Mouse (Mus musculus) embryo, embryonic 9.5 days (tissue): Measurements from ENCODE around the gene Ephb1.
A peak's percentile ranks its signal among the peaks of the same experiment; 100 is the strongest.

Source experiments
- DNase-seq: peaks from one replicate; pipeline ENCODE4 v3.0.0-alpha.2; 2017; ENCODE audit errors: extremely low spot score

Gene Ephb1

DNA sequence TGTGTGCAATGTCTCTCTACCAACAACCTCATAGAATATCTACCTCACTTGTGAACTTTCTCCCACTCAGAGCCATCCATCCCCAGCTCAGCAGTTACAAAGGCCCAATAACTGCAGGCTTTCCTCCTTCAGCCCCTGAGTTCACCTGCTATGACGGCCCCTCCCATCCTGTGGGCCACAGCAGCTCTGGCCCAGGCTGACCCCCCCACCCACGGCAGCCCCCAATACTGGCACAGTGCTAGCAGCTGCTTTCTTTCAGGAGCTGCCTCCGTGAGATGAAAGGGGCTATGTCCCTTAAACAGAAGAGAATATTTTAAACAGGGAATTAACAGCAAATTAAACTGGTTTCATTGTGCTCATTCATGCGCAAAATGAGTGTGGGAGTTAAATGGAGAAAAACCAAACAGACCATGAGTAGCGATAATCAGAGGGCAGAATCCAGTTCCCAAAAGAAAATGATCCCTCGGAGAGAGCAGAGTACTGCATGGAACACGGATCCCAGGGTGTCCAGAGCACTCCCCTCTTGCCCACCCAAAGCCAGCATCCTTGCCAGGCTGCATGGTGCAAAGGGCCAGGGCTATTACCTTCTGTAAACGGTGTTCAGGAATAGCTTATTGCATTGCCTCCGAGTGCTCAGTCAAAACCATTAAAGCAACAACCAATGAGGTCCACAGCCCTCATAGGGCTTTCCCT lies 105.2 kb downstream of the Ephb1 start:
- no peak for DNase-seq

DNA sequence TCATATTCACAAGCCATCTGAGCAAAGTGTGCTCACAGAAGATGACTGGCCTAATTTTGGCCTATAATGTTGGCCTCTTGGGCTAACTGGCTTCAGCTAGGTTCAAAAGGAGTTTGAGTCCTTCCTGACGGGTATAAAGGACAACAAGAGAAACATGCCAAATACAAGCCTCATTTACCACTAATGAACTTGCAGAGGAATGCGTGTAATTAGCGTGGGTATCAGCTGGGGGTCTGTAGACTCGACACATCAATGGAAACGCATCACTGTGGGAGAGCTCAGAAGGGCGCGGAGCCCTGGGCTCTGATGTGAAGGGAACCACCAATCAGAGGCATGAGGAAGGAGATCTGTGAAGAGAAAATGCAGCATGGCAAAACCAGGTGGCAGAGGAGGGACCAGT lies 108.9 kb downstream of the Ephb1 start:
- DNase-seq, result no peak

DNA sequence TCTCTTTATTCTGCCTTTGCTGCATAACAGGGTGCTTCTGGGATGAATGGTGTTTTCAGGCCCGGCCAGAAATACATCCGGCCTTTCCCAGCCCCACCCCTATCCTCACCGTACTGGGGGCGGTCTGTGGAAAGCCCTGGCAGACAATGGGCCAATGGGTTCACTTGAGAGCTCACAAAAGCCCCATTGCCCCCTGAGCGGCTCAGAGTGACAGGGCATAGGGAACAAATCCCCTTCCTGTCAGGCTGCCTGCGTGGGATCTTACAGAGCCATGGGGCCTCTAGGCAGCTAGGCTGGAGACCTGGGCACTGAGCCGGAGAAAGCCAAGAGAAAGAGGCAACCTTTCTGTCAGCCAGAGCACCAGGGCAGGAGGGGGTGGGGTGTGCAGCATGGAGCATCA lies 111.2 kb downstream of the Ephb1 start:
- DNase-seq, result no peak

DNA sequence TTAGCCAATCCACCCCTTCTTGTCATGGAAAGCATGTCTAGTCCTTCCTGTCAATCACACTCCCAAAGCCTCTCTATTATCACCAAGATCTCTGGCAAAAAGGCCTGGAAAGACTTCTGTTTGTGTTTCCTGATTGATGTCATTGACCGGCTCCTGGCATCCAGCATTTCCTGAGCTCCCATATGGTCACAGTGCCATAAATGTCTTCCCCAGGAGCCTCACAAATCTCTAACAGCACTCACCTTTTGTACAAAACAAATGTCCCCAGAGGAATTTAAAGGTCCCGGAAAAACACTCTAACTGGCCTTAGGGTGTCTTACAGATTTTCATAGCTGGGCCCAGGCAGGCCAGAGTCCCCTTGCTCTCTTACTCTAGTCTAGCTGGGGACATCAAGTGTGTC lies 112.9 kb downstream of the Ephb1 start:
- no peak for DNase-seq

DNA sequence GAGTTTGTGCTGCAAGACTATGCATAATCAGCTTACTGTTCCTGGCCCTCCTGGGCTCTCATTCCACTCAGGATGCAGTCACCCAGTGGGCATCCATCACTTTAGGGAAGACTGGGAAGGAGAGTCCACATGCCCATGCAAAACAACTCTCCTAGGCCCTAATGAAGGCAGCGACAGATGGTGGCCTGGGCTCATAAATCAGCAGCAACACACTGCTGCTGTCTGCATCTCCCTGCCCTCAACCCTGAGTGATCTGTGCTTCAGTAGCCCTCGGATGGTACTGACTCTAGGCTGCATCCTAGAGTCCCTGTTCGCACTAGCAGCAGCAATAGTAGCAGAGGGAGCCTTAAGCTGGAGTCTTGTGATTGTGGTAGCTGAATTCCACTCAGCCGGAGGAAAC lies 114.3 kb downstream of the Ephb1 start:
- DNase-seq, result no peak

DNA sequence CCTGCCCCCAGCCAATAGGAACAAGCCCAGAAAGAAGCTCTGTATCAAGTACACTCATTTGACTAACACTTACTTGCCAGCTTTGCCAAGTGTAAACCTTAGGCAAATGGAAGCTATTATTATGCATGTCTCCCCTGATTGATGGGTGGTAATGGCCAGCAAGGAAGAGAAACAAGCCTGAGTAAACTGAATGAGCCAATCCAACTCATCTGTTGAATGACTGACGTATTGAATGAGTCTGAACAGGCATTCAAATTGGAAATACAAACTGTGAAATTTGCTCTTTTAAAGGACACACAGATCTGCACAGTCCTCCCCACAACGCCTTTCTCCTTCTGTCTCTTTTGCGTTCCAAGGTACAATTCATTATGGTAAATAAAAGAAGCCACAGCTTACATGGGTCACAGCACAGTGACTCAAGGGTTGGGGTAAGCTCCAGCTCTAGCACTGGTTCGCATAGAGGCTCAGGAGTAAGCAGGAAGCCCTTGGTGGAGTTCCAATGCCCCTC lies 119.0 kb downstream of the Ephb1 start:
- no peak for DNase-seq

DNA sequence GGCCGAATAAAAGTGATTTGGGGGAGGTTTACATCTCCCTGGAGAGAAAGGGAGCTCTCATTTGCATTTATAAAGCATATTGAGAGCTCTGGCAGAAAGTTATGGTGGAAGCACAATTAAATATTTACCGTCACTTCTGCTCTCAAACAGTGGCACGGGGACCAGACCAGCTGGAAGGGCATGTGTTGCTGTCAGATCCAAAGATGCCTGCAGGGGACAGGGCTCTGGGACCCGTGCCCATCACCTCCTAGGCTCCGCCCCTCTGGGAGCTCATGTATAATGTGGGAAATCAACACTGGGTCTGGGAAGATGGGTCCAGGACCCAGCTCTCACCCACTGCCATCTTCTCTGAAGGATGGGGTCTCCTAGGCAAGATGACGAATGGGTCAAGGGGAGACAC lies 123.2 kb downstream of the Ephb1 start:
- no peak for DNase-seq

DNA sequence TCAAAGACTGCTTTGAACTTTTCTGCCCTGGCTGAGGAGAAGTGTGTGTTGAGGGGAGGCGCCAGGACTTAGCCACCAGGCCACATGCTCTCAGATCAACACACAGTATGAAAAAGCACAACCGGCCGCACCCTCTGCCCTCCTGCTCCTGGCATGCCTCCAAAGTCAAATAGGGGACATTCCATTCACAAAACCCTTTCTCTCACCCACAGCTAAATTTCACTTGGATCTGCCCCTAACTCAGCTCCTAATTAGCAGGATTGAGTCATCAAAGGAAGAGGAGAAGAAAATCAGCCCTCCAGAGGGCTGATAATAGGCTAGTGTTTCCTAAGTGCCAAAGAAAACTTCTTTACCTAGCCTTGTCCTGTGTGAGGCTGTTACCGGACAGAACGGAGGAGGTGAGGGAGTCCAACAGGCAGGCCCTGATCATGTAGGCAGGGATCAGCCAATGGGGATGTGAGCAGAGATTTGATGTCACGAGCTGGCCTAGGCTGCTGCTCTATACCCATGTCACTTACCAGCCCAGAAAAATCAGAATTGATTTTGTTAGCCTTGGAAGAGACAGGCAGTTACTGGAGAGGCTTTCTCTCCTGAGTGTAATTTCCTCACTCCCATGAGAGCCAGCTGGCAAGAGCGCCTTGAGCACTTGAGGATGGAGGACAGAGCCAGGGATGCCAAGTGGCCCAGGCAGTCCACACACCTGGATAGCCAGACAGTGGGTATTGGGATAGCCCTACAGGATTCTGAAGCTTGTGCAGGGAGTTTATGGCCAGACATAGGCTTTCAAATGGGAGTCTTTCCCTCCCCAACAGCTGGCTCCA lies 137.5 kb downstream of the Ephb1 start:
- DNase-seq, result no peak

DNA sequence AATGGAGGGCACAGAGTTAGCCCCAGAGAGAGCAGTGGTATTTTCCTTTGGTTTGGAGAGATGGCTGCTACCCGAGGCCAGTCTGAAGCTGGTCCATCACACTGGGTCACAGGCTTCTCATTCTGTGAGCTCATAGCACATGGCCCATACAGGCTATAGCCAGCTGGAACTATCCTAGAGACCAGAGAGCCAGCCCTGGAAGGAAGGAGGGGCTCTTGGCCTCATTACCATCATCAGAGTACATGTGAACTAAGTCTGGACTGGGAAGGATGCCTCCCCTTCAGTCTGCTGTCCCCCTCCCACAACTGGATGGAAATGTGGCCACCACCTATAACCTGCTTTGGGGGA lies 142.5 kb downstream of the Ephb1 start:
- no peak for DNase-seq

DNA sequence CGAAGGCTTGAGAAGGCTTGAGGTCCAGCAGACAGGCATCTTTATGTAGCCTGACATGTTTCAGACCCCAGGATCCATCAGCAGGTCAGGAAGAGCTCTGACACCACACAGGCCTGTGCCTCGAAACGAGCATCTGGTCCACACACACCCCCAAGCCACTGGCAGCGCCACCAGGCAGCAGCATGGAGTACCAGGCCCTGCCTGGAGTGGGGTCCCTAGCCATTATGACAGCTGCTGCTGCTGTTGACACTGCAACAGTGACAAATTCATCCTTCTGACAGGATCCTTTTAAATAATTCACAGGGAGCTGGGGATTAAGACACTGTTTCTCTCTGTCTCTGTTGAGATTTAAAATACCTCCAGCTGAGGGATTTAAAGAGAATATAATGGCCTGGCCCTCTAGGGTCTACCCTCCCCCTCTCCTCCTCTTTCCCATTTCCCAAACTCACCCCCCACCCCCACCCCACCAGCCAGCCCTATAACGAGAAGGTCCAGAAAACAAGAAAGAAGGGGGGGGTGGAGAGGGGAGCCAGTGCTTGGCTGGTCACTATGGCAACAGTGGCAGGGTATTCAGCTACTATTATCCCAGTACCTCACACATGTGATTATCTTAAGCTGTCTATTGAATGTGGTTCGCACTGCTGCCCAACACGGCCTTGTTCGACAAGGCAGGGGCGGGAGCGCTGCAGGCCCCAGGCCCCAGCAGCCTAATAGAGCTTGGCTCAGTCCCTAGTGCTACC lies 143.0 kb downstream of the Ephb1 start:
- DNase-seq, result peak; percentile 67

DNA sequence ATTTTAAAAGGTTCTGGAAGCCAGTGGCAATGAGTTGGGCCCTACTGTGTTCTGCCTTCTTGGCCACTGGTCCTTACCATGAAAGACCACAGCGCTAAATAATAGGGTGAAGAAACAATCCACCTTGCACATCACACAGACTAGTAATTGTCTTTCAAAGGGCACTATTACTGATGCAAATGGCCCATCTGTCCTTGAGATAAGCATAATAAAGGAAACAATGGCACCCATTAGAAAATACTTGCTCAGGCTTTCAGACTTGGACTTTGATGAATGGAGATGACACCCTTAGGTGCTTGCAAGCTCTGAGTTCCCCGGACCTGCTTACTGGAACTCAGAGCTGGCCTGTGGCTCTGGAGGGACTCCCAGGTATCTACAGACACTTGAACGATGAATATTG lies 149.0 kb downstream of the Ephb1 start:
- no peak for DNase-seq

DNA sequence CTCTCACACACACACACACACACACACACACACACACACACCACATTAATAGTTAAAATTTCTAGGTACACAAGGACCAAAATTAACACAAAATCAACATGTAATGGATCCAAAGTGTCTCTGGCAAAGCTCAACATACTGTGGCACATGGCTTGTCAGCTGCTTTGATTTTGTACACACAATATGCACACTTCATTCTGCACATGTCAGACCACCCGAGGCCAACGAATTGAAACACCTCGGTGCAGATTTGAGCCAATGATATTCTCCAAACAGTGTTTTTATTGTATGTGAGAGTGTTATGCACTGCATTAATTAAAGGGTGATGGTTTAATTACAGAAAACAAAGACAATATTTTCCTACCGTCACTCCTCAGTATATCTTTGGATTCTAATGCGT lies 152.6 kb downstream of the Ephb1 start:
- DNase-seq, result no peak

DNA sequence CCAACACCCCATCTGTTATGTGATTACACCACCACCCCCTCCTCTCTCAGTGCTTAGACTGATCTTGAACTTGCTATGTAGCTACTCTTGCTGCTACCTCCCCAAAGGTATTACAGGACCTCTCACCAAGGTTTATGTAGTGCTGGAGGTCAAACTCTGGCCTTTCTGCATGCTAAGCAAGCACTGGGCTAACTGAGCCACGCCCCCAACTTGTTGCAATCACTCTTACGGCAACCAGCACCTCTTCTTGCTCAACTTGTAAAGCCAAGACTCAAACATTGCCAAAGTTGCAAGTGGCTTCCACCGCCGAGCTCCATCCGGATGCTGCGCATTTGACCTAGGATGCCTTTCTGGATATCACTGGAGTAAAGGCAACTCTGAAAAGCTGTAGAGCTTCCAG lies 157.6 kb downstream of the Ephb1 start:
- no peak for DNase-seq

DNA sequence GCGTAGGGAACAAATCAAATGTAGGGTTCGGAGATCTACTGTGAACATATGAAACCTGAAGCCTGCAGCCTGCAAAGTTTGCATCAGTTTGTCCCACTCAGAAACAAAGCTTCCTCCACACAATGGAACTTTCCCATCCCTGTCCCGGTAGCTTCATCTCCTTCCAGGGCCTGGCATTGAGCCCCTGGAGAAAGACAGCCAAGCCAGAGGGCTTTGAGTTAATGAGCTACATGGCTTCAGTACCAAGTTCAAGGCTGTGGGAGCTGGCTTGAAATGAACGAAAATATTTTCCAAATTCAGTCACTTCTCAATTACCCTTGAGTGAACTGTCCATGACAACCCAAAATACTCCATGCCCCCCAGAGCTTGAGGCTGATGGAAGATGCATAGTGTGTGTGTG lies 160.4 kb downstream of the Ephb1 start:
- no peak for DNase-seq

DNA sequence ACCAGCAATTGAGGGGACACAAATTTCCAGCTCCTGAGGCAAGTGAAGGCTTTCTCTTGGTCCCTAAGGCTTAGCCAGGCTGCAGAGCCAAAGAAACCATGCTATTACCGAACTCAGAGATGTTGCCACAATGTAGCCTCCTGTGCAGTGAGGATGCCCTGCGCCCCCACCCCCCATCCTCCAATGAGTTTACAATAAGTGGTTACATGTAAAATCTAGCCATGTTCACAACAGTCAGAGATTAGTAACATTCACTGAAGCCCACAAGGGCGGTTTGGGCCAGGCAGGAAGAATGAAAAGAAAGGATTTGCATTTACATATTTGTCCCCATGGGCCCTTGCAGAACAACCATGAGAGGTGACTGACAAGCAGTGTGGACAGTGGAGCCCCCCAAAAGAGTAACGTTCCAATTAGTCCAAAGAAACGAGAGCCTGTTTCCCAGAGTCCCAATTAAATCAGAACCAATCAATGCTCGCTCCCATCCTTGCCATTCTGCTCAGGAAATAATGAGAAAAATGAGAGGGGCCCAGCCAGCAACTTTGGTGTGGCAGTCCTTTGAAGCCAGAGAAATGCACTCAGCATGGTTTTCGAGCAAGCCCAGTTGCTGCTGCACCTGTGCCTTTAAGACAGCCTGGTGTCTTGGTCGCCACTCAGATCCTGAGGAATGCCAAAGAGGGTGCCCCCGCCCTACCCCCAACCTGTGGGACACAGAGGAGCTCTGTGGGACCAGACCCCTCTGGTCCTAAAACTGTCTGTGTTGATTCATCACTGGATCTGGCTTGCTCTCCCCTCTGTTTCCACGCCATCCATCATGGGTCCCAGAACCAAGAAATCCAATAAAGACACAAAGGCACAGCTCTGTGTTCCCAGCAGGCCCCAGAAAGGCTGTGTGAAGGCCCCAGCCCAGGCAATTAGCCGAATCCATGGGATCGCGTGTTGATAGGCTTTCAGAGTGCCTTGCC lies 161.5 kb downstream of the Ephb1 start:
- DNase-seq, result peak; percentile 35

DNA sequence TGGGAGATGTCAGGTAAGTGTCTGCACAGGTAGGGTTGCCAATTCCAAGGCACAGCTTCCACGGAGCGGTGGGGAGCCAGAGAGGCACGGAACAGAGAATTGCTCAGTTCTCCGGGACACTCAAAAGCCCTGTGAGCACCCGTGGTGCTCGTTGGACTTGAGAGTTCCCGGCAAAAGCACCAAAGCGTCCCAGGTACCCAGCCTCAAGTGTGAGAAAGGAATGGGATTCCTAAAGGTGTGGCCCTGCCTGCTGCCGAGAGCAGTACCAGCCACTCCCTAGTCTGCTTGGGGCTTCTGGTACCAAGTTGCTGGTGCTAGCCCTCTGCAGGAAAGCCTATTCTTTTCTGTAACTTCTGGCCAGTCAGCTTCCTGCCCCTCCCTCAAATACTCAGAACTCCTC lies 164.4 kb downstream of the Ephb1 start:
- no peak for DNase-seq

DNA sequence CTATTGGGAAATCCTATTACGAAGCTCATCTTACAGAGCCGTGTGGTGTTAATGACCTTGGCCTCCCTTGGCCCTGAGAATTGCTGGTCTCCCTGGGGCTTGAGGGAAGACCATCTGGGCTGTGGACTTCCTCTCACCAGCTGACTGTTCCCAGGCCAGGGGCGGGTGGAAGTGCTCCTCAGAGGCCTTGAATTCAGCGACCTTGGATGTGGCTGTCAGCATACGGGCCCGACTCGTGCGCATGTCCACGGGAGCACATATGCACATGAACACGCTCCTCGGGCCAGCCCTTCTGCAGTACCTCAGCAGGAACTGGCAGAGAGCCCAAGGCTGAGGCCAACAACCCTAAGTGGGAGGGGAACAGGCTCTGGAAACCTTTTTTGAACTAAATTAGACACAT lies 165.1 kb downstream of the Ephb1 start:
- no peak for DNase-seq

DNA sequence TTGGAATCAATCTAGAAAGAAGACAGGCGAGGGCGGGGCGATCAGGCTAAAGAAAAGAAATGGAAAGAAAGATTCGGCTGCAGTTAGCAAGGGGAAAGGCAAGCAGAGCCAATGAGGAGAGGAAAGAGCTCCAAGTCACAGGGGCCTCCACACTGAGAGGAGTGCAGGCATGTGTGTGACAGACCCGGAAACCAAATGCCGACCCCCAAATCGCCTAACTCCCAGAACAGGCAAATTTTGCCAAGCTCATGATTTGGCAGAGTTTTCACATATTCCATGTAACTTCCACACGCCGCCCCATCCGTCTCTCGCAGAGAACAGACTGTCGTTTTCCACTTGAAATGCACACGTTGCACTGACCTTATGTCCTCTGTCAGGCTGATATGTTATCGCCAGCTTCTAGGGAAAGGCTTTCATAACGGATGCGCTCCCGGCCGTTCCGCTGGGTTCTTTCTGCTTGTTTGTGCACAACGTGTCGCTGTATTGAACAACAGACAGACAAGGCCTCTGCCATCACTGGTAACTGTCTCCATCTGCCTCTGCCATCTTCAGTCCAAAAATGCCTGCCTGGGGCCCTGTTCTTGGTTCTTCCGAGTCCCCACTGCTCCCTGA lies 170.7 kb downstream of the Ephb1 start:
- no peak for DNase-seq

DNA sequence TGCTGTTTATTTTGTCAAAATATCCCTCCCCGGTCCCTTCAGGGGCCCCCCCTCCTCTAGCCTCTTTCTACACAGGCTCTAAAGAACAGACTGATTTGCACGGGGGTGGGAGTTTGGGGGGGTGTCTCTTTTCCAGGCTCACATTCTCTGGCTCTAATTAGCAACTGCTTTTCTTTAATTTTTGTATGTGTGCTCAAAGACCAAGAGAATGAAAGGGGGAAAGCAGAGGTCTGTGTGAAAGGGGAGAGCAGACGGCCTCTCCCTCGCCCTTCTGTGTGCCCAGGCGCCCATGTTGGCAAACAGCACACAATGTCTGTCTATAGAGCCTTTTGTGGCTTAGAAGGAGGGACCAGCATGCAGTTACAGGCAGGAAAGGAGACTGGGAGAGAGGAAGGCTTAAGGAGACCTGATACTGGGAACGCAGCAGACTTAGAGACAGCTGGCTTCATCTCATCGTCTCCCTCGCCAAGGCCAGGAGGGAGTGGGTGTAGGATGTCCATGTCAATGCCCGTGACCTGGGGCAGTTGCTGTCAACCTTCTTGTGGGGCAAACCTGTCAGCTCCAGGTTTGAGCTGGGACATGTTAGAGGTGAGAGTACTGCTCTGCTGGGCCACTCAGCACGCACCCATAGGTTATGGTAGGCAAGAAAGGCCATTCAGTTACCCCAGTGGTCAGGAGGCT lies 172.5 kb downstream of the Ephb1 start:
- no peak for DNase-seq

DNA sequence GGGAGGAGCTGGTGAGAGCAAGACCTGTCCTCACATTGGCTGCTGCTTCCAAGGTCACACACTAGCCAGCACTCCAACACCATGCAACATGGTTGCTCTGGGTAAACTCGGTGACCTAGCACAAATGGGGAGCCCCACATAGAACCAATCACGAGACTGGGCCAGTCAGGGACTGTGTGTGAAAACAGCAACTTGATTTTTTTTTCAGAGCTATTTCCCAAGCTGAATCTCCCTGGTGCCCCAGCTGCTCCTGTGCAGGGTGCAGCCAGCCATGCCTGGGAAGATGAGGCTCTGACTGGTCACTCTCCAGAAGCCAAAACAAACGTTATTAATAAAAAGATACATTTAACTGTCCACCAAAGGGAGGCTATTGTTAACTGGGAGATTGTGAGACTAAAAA lies 173.2 kb downstream of the Ephb1 start:
- peak; percentile 6 for DNase-seq

DNA sequence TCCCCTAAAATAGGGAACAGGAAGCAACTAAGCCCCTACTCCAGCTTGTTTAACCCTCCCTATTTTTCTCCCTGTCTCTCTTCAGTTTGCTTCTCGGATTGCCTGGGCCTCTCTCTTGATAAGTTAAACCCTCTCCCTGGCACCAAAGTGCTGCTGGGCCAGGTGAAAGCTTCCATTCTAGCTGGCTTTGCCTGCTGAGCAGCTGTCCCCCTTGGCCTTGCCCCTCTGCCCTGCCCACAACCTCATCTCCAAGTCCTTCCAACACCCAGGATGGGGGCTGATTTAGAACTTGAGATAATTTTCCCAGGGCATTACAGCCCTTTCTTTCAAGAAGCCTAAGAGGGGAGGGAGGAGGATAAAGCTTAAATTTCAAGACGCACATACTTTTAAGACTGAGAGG lies 174.0 kb downstream of the Ephb1 start:
- no peak for DNase-seq
